Mouse (Mus musculus) liver, embryonic 11.5 days (tissue): ENCODE data around the gene Gm10490. TPM values are rescaled to one million over a fixed set of nuclear protein-coding genes. Genes with fewer than 3 reads are reported as not detected.

ENCODE experiments used
- ATAC-seq: fragments of 200-750 bp; cut with Nextera tagmentation; replicated peaks from 2 replicates; pipeline ENCODE4 v1.8.0; 2017; ENCODE audit warnings: moderate number of reproducible peaks, mild to moderate bottlenecking, moderate TSS enrichment, moderate library complexity; ENCODE audit not compliant: low FRiP score
- DNase-seq: peaks from one replicate; pipeline ENCODE4 v3.0.0-alpha.2; 2017; ENCODE audit warnings: low spot score
- H3K27ac ChIP-seq: fragments of 300-500 bp; sonication (generic); 2 replicates; pipeline ENCODE4 v1.5.1; 2014; ENCODE audit warnings: mild to moderate bottlenecking, low read depth, low read length, control low read depth
- H3K27me3 ChIP-seq: fragments of 300-500 bp; sonication (generic); replicated peaks from 2 replicates; pipeline ENCODE4 v1.6.1; 2014; ENCODE audit warnings: low read length, mixed read lengths; ENCODE audit not compliant: control insufficient read depth, insufficient read depth
- H3K36me3 ChIP-seq: fragments of 300-500 bp; sonication (generic); 2 replicates; pipeline ENCODE4 v1.6.1; 2014; ENCODE audit warnings: mild to moderate bottlenecking, low read length, moderate library complexity, mixed read lengths; ENCODE audit not compliant: control insufficient read depth, insufficient read depth
- H3K4me1 ChIP-seq: fragments of 300-500 bp; sonication (generic); replicated peaks from 2 replicates; pipeline ENCODE4 v1.6.1; 2014; ENCODE audit warnings: low read length, mixed read lengths; ENCODE audit not compliant: control insufficient read depth, insufficient read depth
- H3K4me2 ChIP-seq: fragments of 300-500 bp; sonication (generic); 2 replicates; pipeline ENCODE4 v1.6.1; 2014; ENCODE audit warnings: mild to moderate bottlenecking, control low read depth, moderate library complexity
- H3K4me3 ChIP-seq: fragments of 300-500 bp; sonication (generic); 2 replicates; pipeline ENCODE4 v1.5.1; 2014; ENCODE audit warnings: low read depth, low read length, control low read depth
- H3K9ac ChIP-seq: fragments of 300-500 bp; sonication (generic); 2 replicates; pipeline ENCODE4 v1.6.1; 2014; ENCODE audit warnings: low read depth, low read length, control low read depth
- H3K9me3 ChIP-seq: fragments of 300-500 bp; sonication (generic); 2 replicates; pipeline ENCODE4 v1.6.1; 2016; ENCODE audit warnings: low read length, inconsistent platforms, mixed read lengths; ENCODE audit not compliant: control insufficient read depth
- WGBS: fragments of 180-500 bp; shearing (Covaris S2); extraction: QIAGEN DNeasy Blood & Tissue Kit; methylation state at CpG from one replicate; pipeline ENCODE4 v1.1.7; 2014; 5-methylcytosine and 5-hydroxymethylcytosine counted together
- polyA plus RNA-seq: library from polyadenylated mRNA; unstranded; fragments of >200 nt; fragmentation: Nextera tagmentation; extraction: Ambion mirVana; gene quantifications from 2 replicates; pipeline ENCODE4 v1.2.1, GENCODE M21; 2014

The Gm10490 gene
- polyA plus RNA-seq, 1 experiment from 2014 or later: not detected

GRCm38 (mm10) chrX:7878495-7878894 is 30.8 kb upstream of the Gm10490 start:
- peaks cover 3% of the 10 kb centered on the region; the same call in 1 of the 2 replicates for H3K4me1 ChIP-seq
- peaks cover 3% of the 10 kb centered on the region; the same call in 1 of the 2 replicates for H3K36me3 ChIP-seq
- ATAC-seq (0 out of 2 replicates have a peak, but pooled peaks have one; percentile 10), DNase-seq (no peak)
- no peaks in the 10 kb centered on the region for H3K9me3 ChIP-seq
- H3K27me3 ChIP-seq: no peaks in the 10 kb centered on the region
- H3K27ac ChIP-seq: no peak overlapping the region
- H3K4me3 ChIP-seq: peak overlapping the region; percentile 58
- WGBS: 17% methylated on average over 21 of the region's 21 CpGs
- H3K9ac ChIP-seq: peak overlapping the region; percentile 53; the same call in 1 of the 2 replicates
- H3K4me2 ChIP-seq: peak overlapping the region; percentile 96

- DNase-seq (peak; percentile 52), ATAC-seq (no peak; the same call in 1 of the 2 replicates)
- peak overlapping the region; percentile 96 for H3K4me2 ChIP-seq
- no peaks in the 10 kb centered on the region for H3K27me3 ChIP-seq
- 9% methylated on average over 11 of the region's 11 CpGs for WGBS
- H3K4me3 ChIP-seq: peak overlapping the region; percentile 12; the same call in 1 of the 2 replicates
- H3K36me3 ChIP-seq: no peaks in the 10 kb centered on the region; the same call in 1 of the 2 replicates
- H3K9ac ChIP-seq: no peak overlapping the region
- peaks cover 3% of the 10 kb centered on the region; the same call in 1 of the 2 replicates for H3K4me1 ChIP-seq
- no peak overlapping the region for H3K27ac ChIP-seq
- no peaks in the 10 kb centered on the region for H3K9me3 ChIP-seq
These were observed 29.5 kb upstream of the Gm10490 start for GRCm38 (mm10) chrX:7879819-7880218.

DNA sequence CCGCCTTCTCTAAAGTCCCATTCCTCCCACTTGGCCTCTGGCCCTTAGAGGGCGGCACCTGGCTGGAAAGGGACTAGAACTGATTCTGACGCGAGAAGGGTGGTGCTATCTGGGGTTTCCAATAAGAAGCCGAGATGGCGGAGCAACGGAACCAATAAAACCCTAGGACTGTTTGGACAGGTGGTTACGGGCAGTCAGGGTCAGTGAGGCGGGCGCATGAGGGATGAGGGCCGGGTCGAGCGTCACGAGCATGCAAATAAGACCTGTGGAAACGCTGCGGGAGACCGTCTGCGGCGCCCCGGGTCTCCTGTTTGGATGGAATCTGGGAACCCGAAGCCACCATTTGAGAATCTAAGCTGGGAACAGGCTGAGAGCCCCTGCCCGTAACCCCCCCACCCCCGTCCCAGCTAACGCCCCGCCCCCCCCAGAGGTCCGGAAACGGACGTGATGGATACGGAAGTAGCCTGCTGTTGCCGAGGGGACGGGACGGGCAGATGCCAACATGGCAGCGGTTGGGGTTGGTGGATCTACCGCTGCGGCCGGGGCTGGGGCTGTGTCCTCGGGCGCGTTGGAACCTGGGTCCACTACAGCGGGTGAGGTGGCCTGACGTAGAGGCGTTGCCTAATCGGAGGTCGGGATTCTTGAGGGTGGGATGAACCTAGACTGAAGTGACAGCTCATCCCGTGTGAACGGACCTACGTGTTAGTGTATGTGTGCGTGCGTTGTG is 25.3 kb upstream of the Gm10490 start, which contains the start of gene Slc35a2:
Gene Slc35a2 (plus strand): TSS at position 188 of the 727 bp plus-strand sequence.
- H3K4me3 ChIP-seq: peak within 1 kb of the TSS; percentile 60
- H3K9me3 ChIP-seq: no peaks in the 10 kb centered on the region
- H3K4me1 ChIP-seq: no peaks in the 10 kb centered on the region
- no peaks in the 10 kb centered on the region for H3K36me3 ChIP-seq
- peak within 1 kb of the TSS; percentile 58; the same call in 1 of the 2 replicates for H3K27ac ChIP-seq
- WGBS: 5% methylated on average over 47 of the region's 49 CpGs
- H3K9ac ChIP-seq: peak within 1 kb of the TSS; percentile 53
- H3K27me3 ChIP-seq: no peaks in the 10 kb centered on the region
- peak; percentile 93 for ATAC-seq
- H3K4me2 ChIP-seq: peak within 1 kb of the TSS; percentile 76
- peak; percentile 75 for DNase-seq

- Histone ChIP-seq H3K4me2 (peak overlapping the region; percentile 63), H3K4me3 (peak overlapping the region; percentile 57), H3K9me3 (no peaks in the 10 kb centered on the region), H3K27me3 (no peaks in the 10 kb centered on the region), H3K36me3 (peaks cover 2% of the 10 kb centered on the region; the same call in 1 of the 2 replicates), H3K9ac (peak overlapping the region; percentile 60), H3K27ac (peak overlapping the region; percentile 41; the same call in 1 of the 2 replicates), H3K4me1 (no peaks in the 10 kb centered on the region)
- no peak for DNase-seq
- WGBS: 28% methylated on average over 13 of the region's 13 CpGs
- no peak for ATAC-seq
These were observed 11.1 kb upstream of the Gm10490 start for GRCm38 (mm10) chrX:7898211-7898610.

DNA sequence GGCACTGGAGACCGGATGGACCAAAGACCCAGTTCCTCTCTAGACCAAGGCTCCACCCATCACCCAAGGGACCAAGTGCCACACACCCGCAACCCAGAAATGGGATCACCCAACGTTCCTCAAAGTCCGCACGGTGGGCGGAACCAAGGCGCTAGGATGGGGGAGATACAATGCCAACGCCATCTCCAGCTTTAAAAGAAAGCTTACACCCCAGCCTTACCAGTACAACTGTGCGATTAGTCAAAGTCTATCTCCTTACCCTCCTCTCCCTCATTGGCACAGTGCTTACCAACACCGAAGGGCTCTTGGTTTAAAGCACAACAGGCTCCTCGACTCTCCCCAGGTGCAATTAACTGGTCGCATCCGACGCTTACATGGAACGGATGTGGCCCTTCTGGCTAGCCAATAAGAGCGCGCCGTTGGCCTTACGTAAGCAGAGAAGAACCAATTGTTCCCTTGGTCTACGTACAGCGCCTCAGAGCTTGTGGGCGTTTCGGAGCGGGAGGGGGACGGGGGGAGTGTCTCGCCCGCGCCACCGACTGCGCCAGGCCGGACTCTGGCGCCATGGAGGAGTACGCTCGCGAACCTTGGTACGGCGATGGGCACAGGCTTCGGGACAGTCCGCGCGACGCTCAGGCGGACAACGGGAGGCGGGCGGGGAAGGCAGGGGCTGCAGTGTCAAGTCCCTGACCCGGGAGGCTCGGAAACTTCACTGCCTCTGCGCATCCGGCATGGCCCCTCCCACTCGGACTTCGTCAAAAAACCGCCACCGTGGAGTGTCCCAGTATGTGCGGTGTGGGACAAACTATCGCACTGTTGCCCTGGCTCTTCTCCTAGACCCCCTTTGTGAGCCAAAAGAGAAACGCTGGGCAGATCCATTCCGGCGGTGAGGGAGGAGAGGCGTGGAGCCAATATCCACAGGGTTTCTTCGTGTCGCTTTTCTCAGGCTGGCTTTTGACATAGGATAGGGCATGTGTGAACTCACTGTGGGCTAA is 10.2 kb upstream of the Gm10490 start, which contains the start of the genes Pqbp1 and Timm17b:
Gene Pqbp1 (minus strand): TSS at position 390 of the 995 bp plus-strand sequence.
Gene Timm17b (plus strand): TSS at position 478 of the 995 bp plus-strand sequence.
- Histone ChIP-seq H3K9me3 (no peaks in the 10 kb centered on the region), H3K36me3 (0 out of 2 replicates have a peak, but pooled peaks cover under 1% of the 10 kb centered on the region), H3K4me1 (no peaks in the 10 kb centered on the region), H3K4me3 (peak within 1 kb of the TSS; percentile 57), H3K4me2 (peak within 1 kb of the TSS; percentile 70), H3K9ac (peak within 1 kb of the TSS; percentile 60), H3K27me3 (no peaks in the 10 kb centered on the region), H3K27ac (peak within 1 kb of the TSS; percentile 41; the same call in 1 of the 2 replicates)
- 11% methylated on average over 62 of the region's 62 CpGs for WGBS
- DNase-seq (peak; percentile 81), ATAC-seq (peak; percentile 98)

DNA sequence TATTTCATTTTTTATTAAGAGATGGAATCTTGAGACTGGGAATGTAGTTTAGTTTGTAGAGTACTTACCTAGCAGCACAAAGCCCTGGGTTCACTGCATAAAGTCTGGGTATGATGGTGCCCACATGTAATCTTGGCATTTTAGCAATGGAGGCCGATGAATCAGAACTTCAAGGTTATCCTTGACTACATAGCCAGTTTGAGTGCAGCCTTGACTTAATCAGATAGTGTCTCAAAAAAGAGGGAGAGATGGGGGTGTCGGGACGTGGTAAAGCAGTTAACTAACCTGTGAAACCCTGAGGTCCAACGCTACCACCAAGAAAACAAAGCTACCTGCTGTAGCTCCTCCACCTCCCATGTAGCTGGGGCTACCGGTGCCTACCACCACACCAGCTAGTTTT is 4.9 kb upstream of the Gm10490 start:
- no peak overlapping the region for H3K4me2 ChIP-seq
- H3K27ac ChIP-seq: no peak overlapping the region
- H3K4me1 ChIP-seq: no peaks in the 10 kb centered on the region
- no peak for ATAC-seq
- no peaks in the 10 kb centered on the region for H3K9me3 ChIP-seq
- DNase-seq: no peak
- no peak overlapping the region for H3K9ac ChIP-seq
- H3K27me3 ChIP-seq: no peaks in the 10 kb centered on the region
- WGBS: 91% methylated on average over 5 of the region's 5 CpGs
- no peaks in the 10 kb centered on the region for H3K36me3 ChIP-seq
- no peak overlapping the region for H3K4me3 ChIP-seq

DNA sequence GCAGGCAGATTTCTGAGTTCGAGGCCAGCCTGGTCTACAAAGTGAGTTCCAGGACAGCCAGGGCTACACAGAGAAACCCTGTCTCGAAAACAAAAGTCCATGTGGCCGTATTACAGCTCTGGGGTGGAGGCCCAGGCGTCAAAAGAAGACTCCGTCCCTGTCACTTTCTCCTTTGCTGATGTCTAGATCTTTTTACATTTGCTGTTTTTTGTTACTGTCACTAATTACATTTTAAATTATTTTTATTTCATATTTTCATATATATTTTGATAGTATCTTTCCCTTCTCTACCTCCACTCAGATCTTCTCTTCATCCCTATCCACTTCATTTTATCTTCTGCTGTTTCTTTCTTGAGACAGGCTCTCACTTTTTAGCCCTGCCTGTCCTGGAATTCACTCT is 1.6 kb upstream of the Gm10490 start, which contains the start of gene Gm10491:
Gene Gm10491 (minus strand): TSS at position 101 of the 400 bp plus-strand sequence.
- Histone ChIP-seq H3K36me3 (no peaks in the 10 kb centered on the region), H3K9ac (no peak within 1 kb of the TSS), H3K4me3 (no peak within 1 kb of the TSS), H3K9me3 (no peaks in the 10 kb centered on the region), H3K27ac (no peak within 1 kb of the TSS), H3K4me1 (no peaks in the 10 kb centered on the region), H3K4me2 (no peak within 1 kb of the TSS), H3K27me3 (no peaks in the 10 kb centered on the region)
- ATAC-seq: no peak
- DNase-seq: no peak
- 84% methylated on average over 5 of the region's 5 CpGs for WGBS

DNA sequence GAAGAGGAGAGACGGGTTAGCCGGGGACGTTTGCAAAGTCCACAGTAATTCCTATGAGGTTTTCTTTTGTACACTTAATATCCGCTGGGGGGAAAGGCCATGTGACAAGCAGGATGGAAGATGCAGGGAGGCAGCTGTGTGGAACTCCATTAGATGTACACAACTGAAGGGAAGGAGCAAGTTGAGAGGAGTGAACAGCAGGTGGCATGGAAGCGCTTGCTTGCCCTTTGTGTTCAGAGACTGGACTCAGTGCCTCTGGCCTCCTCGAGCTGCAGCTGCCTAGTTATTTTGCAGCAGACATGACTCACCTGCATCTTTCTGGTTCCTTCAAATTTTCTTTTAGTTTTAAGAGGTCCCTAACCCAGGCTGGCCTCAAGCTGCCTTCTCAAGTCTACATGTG is 1.1 kb downstream of the Gm10490 start:
- no peak for DNase-seq
- no peaks in the 10 kb centered on the region for H3K4me1 ChIP-seq
- 64% methylated on average over 6 of the region's 6 CpGs for WGBS
- H3K27ac ChIP-seq: no peak overlapping the region
- no peak overlapping the region for H3K9ac ChIP-seq
- no peaks in the 10 kb centered on the region for H3K9me3 ChIP-seq
- H3K4me3 ChIP-seq: no peak overlapping the region
- H3K36me3 ChIP-seq: no peaks in the 10 kb centered on the region
- no peak overlapping the region for H3K4me2 ChIP-seq
- ATAC-seq: no peak
- no peaks in the 10 kb centered on the region for H3K27me3 ChIP-seq
